Mouse (Mus musculus) neural tube, embryonic 15.5 days (tissue): ENCODE measurements at regions not wholly inside any gene's neighbourhood (a gene's known extent, or its start where the extent isn't known, plus 50 kb on each side); places are given as distances from the start of the nearest gene placed in this dataset.

Experiments used
- ATAC-seq: fragments of 200-750 bp; cut with Nextera tagmentation; 2 replicates; pipeline ENCODE4 v1.8.0; 2017; ENCODE audit warnings: mild to moderate bottlenecking, moderate TSS enrichment, moderate library complexity; ENCODE audit not compliant: low FRiP score
- H3K27ac ChIP-seq: fragments of 300-500 bp; sonication (generic); replicated peaks from 2 replicates; pipeline ENCODE4 v1.5.1; 2015; ENCODE audit warnings: mild to moderate bottlenecking, inconsistent platforms
- H3K27me3 ChIP-seq: fragments of 300-500 bp; sonication (generic); replicated peaks from 2 replicates; pipeline ENCODE4 v1.6.1; 2015; ENCODE audit warnings: inconsistent platforms
- H3K36me3 ChIP-seq: fragments of 300-500 bp; sonication (generic); 2 replicates; pipeline ENCODE4 v1.6.1; 2015; ENCODE audit warnings: inconsistent platforms
- H3K4me1 ChIP-seq: fragments of 300-500 bp; sonication (generic); 2 replicates; pipeline ENCODE4 v1.6.1; 2015; ENCODE audit warnings: inconsistent platforms
- H3K4me2 ChIP-seq: fragments of 300-500 bp; sonication (generic); 2 replicates; pipeline ENCODE4 v1.6.1; 2015; ENCODE audit warnings: inconsistent platforms, mild to moderate bottlenecking, moderate library complexity
- H3K4me3 ChIP-seq: fragments of 300-500 bp; sonication (generic); replicated peaks from 2 replicates; pipeline ENCODE4 v1.5.1; 2015; ENCODE audit warnings: mild to moderate bottlenecking, inconsistent platforms
- H3K9ac ChIP-seq: fragments of 300-500 bp; sonication (generic); replicated peaks from 2 replicates; pipeline ENCODE4 v1.6.1; 2015; ENCODE audit warnings: mild to moderate bottlenecking, inconsistent platforms
- H3K9me3 ChIP-seq: fragments of 300-500 bp; sonication (generic); replicated peaks from 2 replicates; pipeline ENCODE4 v1.6.1; 2016; ENCODE audit warnings: inconsistent platforms
- WGBS: fragments of 180-500 bp; shearing (Covaris S2); methylation state at CpG from one replicate; pipeline ENCODE4 v1.1.7; 2015; ENCODE audit warnings: mixed read lengths; 5-methylcytosine and 5-hydroxymethylcytosine counted together

GRCm38 (mm10) chr12:43831976-43832375 is 378.1 kb downstream of the Dnajb9 start:
- Histone ChIP-seq H3K4me1 (no peaks in the 10 kb centered on the region), H3K9me3 (no peaks in the 10 kb centered on the region), H3K36me3 (no peaks in the 10 kb centered on the region), H3K27me3 (no peaks in the 10 kb centered on the region), H3K4me3 (no peak overlapping the region), H3K27ac (no peak overlapping the region), H3K9ac (no peak overlapping the region), H3K4me2 (no peak overlapping the region)
- ATAC-seq: no peak
- WGBS: 54% methylated on average over 1 of the region's 1 CpGs

DNA sequence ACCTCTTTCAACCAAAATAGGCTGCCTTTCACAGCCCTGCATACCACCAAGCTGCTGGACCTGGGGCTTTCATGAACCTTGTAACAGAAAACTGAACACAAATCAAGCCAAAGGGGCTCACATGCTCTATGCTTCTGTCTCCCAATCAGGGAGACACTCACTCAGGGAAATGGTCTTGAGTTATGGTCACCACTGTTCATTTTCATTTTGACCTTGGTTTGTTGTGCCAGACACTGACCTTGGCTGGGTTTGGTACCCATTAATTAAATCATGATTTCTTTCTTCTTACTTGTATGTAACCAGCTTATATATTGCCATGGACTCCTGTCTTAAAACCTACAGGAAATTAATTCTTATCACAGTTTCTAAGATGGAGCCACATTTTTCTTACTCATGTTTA is 381.5 kb downstream of the Dnajb9 start:
- H3K4me1 ChIP-seq: no peaks in the 10 kb centered on the region
- H3K27me3 ChIP-seq: no peaks in the 10 kb centered on the region
- no peak overlapping the region for H3K4me2 ChIP-seq
- no peak overlapping the region for H3K27ac ChIP-seq
- no peak overlapping the region for H3K9ac ChIP-seq
- H3K4me3 ChIP-seq: no peak overlapping the region
- ATAC-seq: no peak
- no peaks in the 10 kb centered on the region for H3K9me3 ChIP-seq
- no peaks in the 10 kb centered on the region for H3K36me3 ChIP-seq

GRCm38 (mm10) chr12:43827901-43828300 is 382.2 kb downstream of the Dnajb9 start:
- Histone ChIP-seq H3K4me3 (no peak overlapping the region), H3K4me2 (no peak overlapping the region), H3K9me3 (no peaks in the 10 kb centered on the region), H3K36me3 (no peaks in the 10 kb centered on the region), H3K4me1 (no peaks in the 10 kb centered on the region), H3K27me3 (no peaks in the 10 kb centered on the region), H3K27ac (no peak overlapping the region), H3K9ac (no peak overlapping the region)
- WGBS: 82% methylated on average over 6 of the region's 6 CpGs
- no peak for ATAC-seq

DNA sequence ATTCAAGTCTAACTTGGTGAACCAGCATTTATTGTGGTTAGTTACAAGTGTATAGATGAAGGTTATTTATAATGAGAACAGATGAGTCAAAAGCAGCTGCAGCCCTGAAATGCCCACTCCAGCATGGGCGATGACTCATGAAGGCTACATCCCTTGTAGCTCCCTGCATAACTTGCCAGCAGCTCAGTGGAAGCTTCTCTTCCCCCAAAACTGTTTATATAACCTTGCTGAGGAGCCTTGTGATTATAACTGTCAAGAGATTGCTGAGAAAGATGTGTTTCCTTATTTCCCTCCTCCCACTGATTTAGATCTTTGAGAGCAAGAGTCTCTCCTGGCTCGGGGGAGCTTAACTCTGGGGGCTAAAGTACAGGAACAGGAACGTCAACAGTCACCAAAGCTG is 382.8 kb downstream of the Dnajb9 start:
- no peak for ATAC-seq
- H3K9me3 ChIP-seq: no peaks in the 10 kb centered on the region
- H3K27me3 ChIP-seq: no peaks in the 10 kb centered on the region
- no peak overlapping the region for H3K9ac ChIP-seq
- H3K4me1 ChIP-seq: no peaks in the 10 kb centered on the region
- H3K4me2 ChIP-seq: no peak overlapping the region
- 75% methylated on average over 3 of the region's 3 CpGs for WGBS
- no peak overlapping the region for H3K27ac ChIP-seq
- H3K36me3 ChIP-seq: no peaks in the 10 kb centered on the region
- no peak overlapping the region for H3K4me3 ChIP-seq

GRCm38 (mm10) chr12:43813559-43813958 is 396.6 kb downstream of the Dnajb9 start:
- Histone ChIP-seq H3K9ac (no peak overlapping the region), H3K27ac (no peak overlapping the region), H3K4me2 (no peak overlapping the region), H3K36me3 (no peaks in the 10 kb centered on the region), H3K4me1 (no peaks in the 10 kb centered on the region), H3K9me3 (no peaks in the 10 kb centered on the region), H3K4me3 (no peak overlapping the region), H3K27me3 (no peaks in the 10 kb centered on the region)
- 22% methylated on average over 3 of the region's 3 CpGs for WGBS
- ATAC-seq: no peak

DNA sequence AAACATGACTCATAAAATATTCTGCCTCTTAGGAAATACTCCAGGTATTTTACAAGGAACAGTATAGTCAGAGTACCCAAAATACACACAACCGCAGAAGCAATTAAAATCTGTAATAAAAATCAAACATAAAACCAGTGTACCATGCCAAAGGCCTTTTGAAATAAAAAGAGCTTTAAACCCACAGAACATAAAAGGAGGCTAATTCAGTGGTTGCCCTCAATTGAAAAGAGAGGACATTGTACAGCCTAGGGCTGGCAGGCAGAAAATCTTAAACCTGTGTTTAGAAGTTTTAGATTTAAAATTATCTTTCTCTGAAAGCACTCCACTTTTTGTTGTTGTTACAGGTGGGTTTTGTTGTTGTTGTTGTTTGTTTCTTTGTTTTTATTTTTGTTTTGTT is 437.4 kb downstream of the Dnajb9 start:
- no peak overlapping the region for H3K4me2 ChIP-seq
- H3K9ac ChIP-seq: no peak overlapping the region
- H3K9me3 ChIP-seq: no peaks in the 10 kb centered on the region
- no peak for ATAC-seq
- H3K4me3 ChIP-seq: no peak overlapping the region
- H3K4me1 ChIP-seq: no peaks in the 10 kb centered on the region
- H3K27me3 ChIP-seq: no peaks in the 10 kb centered on the region
- H3K27ac ChIP-seq: no peak overlapping the region
- 21% methylated on average over 1 of the region's 1 CpGs for WGBS
- no peaks in the 10 kb centered on the region for H3K36me3 ChIP-seq

- no peak overlapping the region for H3K27ac ChIP-seq
- H3K4me1 ChIP-seq: no peaks in the 10 kb centered on the region
- H3K4me2 ChIP-seq: no peak overlapping the region
- H3K9ac ChIP-seq: no peak overlapping the region
- no peaks in the 10 kb centered on the region for H3K27me3 ChIP-seq
- H3K9me3 ChIP-seq: no peaks in the 10 kb centered on the region
- no peak for ATAC-seq
- no peaks in the 10 kb centered on the region for H3K36me3 ChIP-seq
- no peak overlapping the region for H3K4me3 ChIP-seq
- WGBS: 79% methylated on average over 1 of the region's 1 CpGs
Measured at GRCm38 (mm10) chr12:43762151-43762550, 448.0 kb downstream of the Dnajb9 start.
